Mouse (Mus musculus) regulatory T cell (primary cell): ENCODE measurements around the gene Gm3512.
"Not testable (repeated sequence)": the region's sequence is repeated elsewhere in the genome, so short reads cannot be mapped to it uniquely, and the experiment has no call there.

Experiments used
- in situ Hi-C: fragments of 300-600 bp; cut with MboI, MseI; formaldehyde crosslinking; loops from one replicate; pipeline ENCODE4 v1.15.1; 2025; ENCODE audit warnings: high pct_unique_total_duplicates

Gene Gm3512

GRCm38 (mm10) chr14:7174483-7174971, at the start of gene Gm3512:
Gene Gm3512, minus strand, starts transcription at chr14:7174533.
- in situ Hi-C loops = not testable (repeated sequence)

DNA sequence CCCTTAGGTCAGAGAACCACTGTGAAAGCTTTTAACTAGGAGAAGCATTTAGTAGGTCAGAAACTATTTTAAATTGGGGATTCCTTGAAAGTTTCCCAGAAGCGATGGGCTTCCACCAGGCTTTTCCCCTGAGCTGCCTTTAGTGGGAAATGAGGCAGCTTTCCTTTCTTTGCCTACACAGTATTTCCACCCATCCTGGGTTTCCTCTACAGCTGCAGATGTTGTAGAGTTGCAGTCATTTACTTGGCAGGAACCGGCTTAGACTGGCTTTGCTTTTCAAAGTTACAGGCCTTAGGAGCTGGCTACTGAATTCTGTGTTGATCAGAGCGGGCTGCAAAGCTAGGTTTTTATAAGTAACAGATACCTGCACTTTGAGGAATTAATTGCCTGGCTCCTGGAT, 25.7 kb upstream of the Gm3512 start:
- in situ Hi-C loops = not testable (repeated sequence)

GRCm38 (mm10) chr14:7194440-7194839, 20.1 kb upstream of the Gm3512 start, which contains the start of gene Gm16434:
Gene Gm16434, minus strand, starts transcription at chr14:7194540.
- in situ Hi-C loops = loop anchor here (10.0 kb wide), 1 partner anchor 70 kb away; the partner anchor contains the start of gene Gm6676

DNA sequence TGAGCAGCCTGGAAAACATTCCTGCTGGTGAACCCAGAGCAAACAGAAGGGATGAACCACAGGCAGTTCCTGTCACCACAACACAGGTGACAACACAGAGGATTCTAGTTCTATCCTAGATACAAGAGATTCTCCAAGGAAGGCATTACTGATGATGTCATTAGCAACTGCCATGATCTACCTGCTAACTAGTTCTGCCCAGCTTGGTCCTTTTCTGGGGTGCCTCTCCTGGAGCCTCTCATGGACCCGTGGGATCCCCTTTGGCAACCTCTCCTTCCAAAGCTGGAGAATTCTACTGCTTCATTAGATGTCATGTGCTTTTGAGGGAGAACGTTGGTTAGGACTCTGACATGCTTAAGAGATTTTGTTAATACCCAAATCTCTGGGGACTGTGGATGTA, 49.0 kb downstream of the Gm3512 start, which contains the start of gene Gm6676:
TSS of gene Gm6676 (minus strand) at position 101 of the 400 bp plus-strand sequence.
- in situ Hi-C loops = loop anchor here (10.0 kb wide), 1 partner anchor 69 kb away; the partner anchor contains the start of gene Gm16434

DNA sequence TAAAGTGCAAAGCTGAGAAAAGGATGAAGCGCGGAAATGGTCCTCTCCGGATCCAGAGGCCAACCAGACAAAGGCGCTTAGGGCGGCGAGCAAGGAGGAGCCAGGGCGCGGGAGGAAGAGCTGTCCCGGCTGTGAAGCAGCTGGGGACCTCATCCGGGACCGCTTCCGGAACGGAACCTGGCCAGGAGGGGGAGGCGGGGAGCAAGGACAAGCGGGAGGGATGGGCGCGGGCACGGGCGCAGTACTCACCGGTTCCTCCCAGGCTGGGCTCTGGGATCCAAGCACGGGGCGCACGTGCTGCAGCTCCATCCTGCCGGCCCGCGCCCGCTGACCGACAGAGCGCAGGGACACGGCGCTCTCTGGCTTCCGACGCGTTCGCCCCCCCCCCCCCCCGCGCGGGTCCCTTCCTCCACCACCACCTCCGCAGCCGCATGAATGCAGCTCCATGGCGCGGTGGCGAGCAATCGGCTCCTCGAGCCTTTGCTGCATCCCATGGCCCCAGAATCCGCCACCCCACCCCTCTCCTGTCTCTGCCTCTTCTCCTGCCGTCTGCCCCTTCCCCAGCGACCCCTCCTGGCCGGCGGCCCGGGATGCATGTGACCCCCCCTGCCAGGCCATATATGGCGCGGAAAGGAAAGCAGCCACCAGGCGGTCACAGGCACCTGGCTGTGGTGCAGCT, 69.1 kb downstream of the Gm3512 start:
- in situ Hi-C loops = not testable (repeated sequence)
